Mouse (Mus musculus) adrenal gland, postnatal 4 days (tissue): ENCODE data around the gene Smarcd1. TPM values are rescaled to one million over a fixed set of nuclear protein-coding genes. Genes with fewer than 3 reads are reported as not detected.

Experiments used
- DNase-seq, 2 experiments: peaks; one replicate each; pipeline ENCODE4 v3.0.0; 2021 to 2022; ENCODE audit warnings: low spot score in 2 of 2, mixed read lengths in 2 of 2
- long read RNA-seq, 2 experiments: library from polyadenylated mRNA; stranded (forward); transcript quantifications; one replicate each; pipeline ENCODE4 v2.0.0; 2021
- total RNA-seq, 2 experiments: library from RNA; stranded (reverse); gene quantifications; 2 replicates each; pipeline ENCODE4 v1.2.3; 2021

Gene Smarcd1
- 100 to 1,000 TPM in 1 of 2 experiments, 10 to 100 TPM in 1; 94.9 to 103 TPM for total RNA-seq
- long read RNA-seq, experiment 1, transcript Smarcd1-201 (13 exons, 3,307 nt), result major isoform, 41 of 70 reads
- long read RNA-seq, experiment 1, partial matches to known transcripts, result 24 of 70 reads
- long read RNA-seq, experiment 1, other reads (novel, unspliced or antisense), result 5 of 70 reads
- long read RNA-seq, experiment 2, transcript Smarcd1-201 (13 exons, 3,307 nt), result major isoform, 36 of 73 reads
- long read RNA-seq, experiment 2, partial matches to known transcripts, result 33 of 73 reads
- long read RNA-seq, experiment 2, other reads (novel, unspliced or antisense), result 4 of 73 reads

- peak; percentile 87 to 95 for DNase-seq
Measured at GRCm38 (mm10) chr15:99701999-99702900, at the start of gene Smarcd1. Smarcd1 (plus strand) TSS chr15:99702129.

DNA sequence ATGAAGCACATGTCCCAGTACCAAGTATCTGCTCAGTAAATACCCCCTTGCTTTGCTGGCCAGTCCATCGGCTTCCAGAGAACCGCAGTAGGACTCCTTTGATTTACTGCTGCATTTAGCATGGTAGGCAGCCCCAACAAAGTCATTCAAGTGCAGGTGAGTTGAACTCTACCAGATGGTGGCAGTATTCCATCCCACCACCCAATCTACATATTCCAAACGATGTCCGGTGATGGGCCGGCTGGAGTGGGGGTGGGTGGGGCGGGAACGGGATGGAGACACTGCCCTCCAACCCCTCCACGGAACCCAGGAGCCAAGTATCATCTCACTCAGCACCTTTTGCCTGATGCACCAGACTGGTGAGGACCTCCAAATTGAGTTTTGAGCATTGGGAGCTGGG is 48.6 kb upstream of the Smarcd1 start:
- DNase-seq, result no peak

DNA sequence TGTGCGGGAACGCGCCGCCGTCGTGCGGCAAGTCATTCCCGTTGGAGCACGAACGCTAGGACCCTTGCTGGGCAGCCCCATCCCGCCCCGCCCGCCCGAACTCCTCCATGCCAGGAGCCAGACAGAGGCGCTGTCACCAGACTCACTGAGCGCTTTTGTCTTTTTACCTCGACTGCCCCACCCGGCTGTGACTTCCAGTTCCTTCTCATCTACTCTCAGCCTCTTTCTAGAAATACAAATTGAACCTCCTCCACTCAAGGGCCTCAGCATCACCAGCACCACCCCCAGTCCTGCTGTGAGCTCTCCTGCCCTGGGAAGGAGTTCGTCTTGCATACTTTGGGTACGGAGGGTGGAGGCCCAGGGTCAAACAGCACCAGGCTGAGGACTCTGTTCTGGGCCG is 48.1 kb upstream of the Smarcd1 start:
- no peak for DNase-seq

- no peak for DNase-seq
Measured at GRCm38 (mm10) chr15:99655956-99656355, 46.0 kb upstream of the Smarcd1 start.

DNA sequence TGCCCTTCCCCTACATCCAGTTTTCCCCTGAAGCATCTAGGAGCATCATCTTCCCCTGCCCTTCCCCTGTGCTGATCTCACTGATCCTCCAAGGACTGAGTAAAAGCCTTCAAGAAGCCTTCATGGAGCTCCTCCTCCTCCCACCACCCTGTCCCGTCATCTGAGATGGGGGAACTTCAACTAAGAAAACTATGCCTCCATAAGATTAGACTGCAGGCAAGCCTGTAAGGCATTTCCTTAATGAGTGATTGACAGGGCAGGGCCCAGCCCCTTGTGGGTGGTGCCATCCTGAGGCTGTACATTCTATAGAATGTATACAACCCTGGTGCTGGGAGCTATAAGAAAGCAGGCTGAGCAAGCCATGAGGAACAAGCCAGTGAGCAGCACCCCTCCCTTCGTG is 43.5 kb upstream of the Smarcd1 start:
- no peak for DNase-seq

GRCm38 (mm10) chr15:99661121-99661830 is 40.7 kb upstream of the Smarcd1 start:
- DNase-seq, result no peak

DNA sequence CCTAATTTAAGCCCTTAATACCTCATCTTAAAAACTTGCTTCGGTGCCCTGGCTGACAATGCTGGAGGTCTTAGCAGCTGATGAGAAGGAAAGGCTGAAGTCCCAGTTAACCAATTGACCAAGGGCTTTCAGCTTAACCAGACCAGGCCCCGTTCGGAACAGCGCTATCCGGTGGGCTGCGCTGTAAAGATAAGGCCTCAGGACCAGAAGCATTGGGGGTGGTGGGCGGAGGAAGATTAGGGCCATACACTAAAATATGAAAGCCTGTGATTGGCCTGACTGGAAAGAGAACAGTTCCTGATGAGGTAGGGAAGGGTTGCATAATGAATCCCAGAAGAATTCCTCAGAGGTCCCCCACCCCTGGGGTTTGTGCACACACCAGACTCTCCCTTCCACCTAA is 39.6 kb upstream of the Smarcd1 start:
- no peak for DNase-seq

GRCm38 (mm10) chr15:99663964-99664599 is 37.8 kb upstream of the Smarcd1 start:
- no peak for DNase-seq

- no peak for DNase-seq
Measured at GRCm38 (mm10) chr15:99664600-99665451, 37.1 kb upstream of the Smarcd1 start.

- no peak for DNase-seq
Measured at GRCm38 (mm10) chr15:99667544-99667943, 34.4 kb upstream of the Smarcd1 start.

DNA sequence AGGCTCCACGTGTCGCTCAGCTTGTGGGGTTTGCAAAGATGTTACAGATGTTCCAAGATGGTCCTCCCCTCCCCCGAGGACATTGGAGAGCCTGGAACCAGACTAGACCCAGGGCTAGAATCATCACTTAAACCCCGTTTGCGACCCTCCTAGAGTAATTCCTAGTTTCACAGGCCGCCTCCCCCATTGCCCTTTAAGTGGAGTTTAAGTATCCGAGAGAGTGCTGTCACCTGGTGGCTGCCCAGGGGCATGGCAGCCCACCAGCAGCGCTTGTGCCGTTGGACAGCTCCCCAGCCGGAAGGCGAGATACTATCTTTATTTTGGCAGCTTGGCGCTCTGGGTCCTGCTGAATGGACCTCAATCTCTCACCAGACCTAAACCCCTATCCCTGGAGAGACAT is 33.0 kb upstream of the Smarcd1 start:
- peak; percentile 40 to 45 for DNase-seq

DNA sequence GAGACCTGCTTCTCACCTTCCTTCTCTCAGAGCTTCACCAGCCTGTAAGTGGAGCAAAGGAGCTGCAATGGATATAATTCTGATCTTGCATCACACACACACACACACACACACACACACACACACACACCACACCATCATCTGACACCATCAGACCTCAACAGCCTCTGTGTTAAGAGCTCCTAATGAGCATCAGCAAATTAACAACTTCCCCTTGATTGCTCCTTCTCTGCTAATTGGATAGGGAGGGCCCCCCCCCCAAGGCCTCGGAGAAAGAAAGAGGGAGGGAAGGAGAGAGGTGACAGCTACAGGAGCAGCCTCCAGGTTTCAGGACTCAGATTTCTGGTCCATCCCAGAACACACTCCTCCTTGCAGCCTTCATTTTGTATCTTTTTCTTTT is 32.5 kb upstream of the Smarcd1 start:
- no peak for DNase-seq

- DNase-seq, result peak; percentile 35 to 43
Measured at GRCm38 (mm10) chr15:99670154-99670821, 31.6 kb upstream of the Smarcd1 start, which contains the start of gene Asic1. Asic1 (plus strand) TSS chr15:99670368.

DNA sequence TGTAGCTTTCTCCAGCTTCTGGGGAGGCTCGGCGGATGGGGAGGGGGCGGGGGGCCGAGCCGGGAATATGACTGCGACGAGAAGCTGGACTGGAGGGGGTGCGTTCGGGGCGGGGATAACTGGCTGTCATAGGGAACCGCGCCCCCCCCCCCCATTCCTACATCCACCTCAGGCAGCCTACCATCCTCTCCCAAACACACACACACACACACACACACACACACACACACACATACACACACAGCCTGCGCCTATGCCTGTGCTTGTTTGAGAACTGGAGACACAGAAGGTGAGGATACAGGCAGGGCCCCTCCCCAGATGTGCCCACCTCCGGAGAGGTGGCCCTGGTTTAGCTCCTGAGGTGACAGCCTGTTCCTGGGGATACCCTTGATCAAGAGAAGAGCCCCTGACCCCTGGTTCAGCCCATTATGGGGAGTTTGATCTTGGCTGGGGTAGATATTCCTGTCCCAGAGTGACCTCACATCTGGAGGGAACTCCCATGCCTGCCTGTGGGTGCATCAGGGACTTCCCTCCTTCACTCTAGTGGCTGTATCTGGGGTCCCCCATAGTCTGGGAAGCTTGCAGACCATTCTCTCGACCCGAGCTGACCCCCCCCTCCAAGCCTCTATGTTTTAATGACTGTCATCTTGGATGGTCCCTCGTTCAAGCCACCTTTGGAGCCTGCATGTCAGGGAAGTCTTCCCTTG is 30.8 kb upstream of the Smarcd1 start:
- DNase-seq, result no peak

DNA sequence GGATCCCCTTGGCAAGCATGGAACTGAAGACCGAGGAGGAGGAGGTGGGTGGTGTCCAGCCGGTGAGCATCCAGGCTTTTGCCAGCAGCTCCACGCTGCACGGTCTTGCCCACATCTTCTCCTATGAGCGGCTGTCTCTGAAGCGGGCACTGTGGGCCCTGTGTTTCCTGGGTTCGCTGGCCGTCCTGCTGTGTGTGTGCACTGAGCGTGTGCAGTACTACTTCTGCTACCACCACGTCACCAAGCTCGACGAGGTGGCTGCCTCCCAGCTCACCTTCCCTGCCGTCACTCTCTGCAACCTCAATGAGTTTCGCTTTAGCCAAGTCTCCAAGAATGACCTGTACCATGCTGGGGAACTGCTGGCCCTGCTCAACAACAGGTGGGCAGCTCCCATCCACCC is 30.1 kb upstream of the Smarcd1 start:
- no peak for DNase-seq

DNA sequence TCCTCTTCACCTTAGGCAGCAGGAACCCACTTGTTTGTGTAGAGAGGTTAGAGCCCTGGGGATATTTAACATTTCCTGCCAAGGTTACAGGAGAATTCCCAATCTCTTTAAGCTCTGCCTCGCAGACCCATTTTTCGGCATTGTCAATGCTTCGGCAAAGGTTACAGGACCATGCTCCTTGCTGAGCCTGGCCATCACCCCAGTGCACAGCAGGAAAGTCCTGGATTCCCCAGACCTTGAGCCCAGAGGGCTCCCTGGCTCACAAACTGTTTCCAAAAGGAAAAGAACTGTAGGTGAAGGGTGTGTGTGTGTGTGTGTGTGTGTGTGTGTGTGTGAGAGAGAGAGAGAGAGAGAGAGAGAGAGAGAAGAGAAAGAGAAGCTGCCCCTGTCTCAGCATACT is 27.1 kb upstream of the Smarcd1 start:
- DNase-seq, result no peak

- DNase-seq, result no peak
Measured at GRCm38 (mm10) chr15:99677089-99677488, 24.8 kb upstream of the Smarcd1 start.

DNA sequence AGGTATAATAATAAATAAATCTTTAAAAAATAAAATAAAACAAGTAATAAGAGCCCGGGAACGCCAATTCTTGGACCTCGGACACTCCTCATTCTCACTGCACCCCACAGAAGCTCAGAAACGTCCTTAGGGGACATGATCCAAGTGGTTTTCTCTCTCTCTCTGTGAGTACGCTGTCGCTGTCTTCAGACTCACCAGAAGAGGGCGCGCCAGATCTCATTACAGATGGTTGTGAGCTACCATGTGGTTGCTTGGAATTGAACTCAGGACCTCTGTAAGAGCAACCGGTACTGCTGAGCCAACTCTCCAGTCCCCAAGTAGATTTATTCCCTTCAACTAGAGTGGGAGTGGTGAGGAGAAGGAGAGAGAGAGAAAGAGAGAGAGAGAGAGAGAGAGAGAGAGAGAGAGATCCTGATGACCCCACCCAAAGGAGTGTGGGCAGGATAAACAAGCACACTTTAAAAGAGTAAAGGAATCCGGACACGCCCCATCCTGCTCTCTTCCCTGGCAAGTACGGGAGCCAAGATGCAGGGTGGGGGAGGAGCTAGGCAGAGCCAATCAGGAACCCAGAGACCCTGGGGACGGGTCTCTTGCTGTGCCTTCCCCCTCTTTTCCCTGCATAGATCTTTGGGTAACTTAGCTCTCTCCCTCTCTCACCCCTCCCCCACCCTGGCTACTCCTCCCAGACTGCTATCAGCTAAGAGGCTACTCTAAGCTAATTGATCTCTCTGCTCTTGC is 23.7 kb upstream of the Smarcd1 start:
- no peak for DNase-seq
